In genomic region chr5:76565321-76565720, GRCm38 (mm10) we compare ENCODE assay signal across 9 mouse cellular contexts. TPM values are rescaled to one million over a fixed set of nuclear protein-coding genes. Genes with fewer than 3 reads are reported as not detected.
DNase-seq lines count a peak whose midpoint lies in the region; ATAC-seq and TF ChIP-seq lines count a peak whose summit lies in the region.
"Had no signal": no experiment of that assay in that cellular context is flagged by ENCODE, and none has a peak within 500 bp of the region (broad histone marks: within the 10 kb centered on the region; RNA-seq: fewer than 3 reads in every experiment).

No protein-coding gene starts in this region.

- no peak overlapping the region for H3K9ac ChIP-seq in neural tube, embryonic 15.5 days (replicated peaks)
- H3K9ac ChIP-seq in liver, postnatal 0 days (replicated peaks): no peak overlapping the region
- H3K9ac ChIP-seq: lung, embryonic 15.5 days had no signal

- H3K4me1 ChIP-seq in neural tube, embryonic 15.5 days: no peaks in the 10 kb centered on the region
- H3K4me1 ChIP-seq in embryonic facial prominence, embryonic 10.5 days: no peaks in the 10 kb centered on the region
- no peaks in the 10 kb centered on the region for H3K4me1 ChIP-seq in liver, postnatal 0 days (ENCODE audit: insufficient read depth)
- H3K4me1 ChIP-seq: lung, embryonic 15.5 days had no signal

- no peaks in the 10 kb centered on the region for H3K27me3 ChIP-seq in neural tube, embryonic 15.5 days (replicated peaks)
- H3K27me3 ChIP-seq in embryonic facial prominence, embryonic 10.5 days (replicated peaks; ENCODE audit: low read depth, poor library complexity, severe bottlenecking): no peaks in the 10 kb centered on the region
- H3K27me3 ChIP-seq in liver, postnatal 0 days (ENCODE audit: insufficient read depth, low read length): no peaks in the 10 kb centered on the region
- H3K27me3 ChIP-seq: lung, embryonic 15.5 days had no signal

- TF ChIP-seq EP300 in liver, postnatal 0 days (IDR thresholded peaks at IDR 0.05; ENCODE audit: low read depth): no peak

- H3K4me3 ChIP-seq in neural tube, embryonic 15.5 days (replicated peaks): no peak overlapping the region
- no peak overlapping the region for H3K4me3 ChIP-seq in embryonic facial prominence, embryonic 10.5 days
- no peak overlapping the region for H3K4me3 ChIP-seq in liver, postnatal 0 days (ENCODE audit: low read depth, low read length)
- H3K4me3 ChIP-seq: lung, embryonic 15.5 days had no signal

- no peaks in the 10 kb centered on the region for H3K9me3 ChIP-seq in neural tube, embryonic 15.5 days (replicated peaks)
- no peaks in the 10 kb centered on the region for H3K9me3 ChIP-seq in embryonic facial prominence, embryonic 10.5 days
- H3K9me3 ChIP-seq in liver, postnatal 0 days (ENCODE audit: low read length): no peaks in the 10 kb centered on the region
- H3K9me3 ChIP-seq: lung, embryonic 15.5 days had no signal

- H3K27ac ChIP-seq in neural tube, embryonic 15.5 days (replicated peaks): no peak overlapping the region
- no peak overlapping the region for H3K27ac ChIP-seq in embryonic facial prominence, embryonic 10.5 days (replicated peaks)
- H3K27ac ChIP-seq in liver, postnatal 0 days (ENCODE audit: low read depth): no peak overlapping the region
- H3K27ac ChIP-seq: lung, embryonic 15.5 days had no signal

- 36% methylated on average over 3 of the region's 3 CpGs for WGBS in neural tube, embryonic 15.5 days
- WGBS in embryonic facial prominence, embryonic 10.5 days: 24% methylated on average over 3 of the region's 3 CpGs
- 24% methylated on average over 3 of the region's 3 CpGs for WGBS in liver, postnatal 0 days (ENCODE audit: insufficient replicate concordance)

- peak; percentile 100 for TF ChIP-seq CTCF in liver, postnatal 0 days (IDR thresholded peaks at IDR 0.05; ENCODE audit: low read depth)

- no peak for ATAC-seq in neural tube, embryonic 15.5 days (ENCODE audit: low FRiP score)
- peak; percentile 95 for ATAC-seq in activated CD4-positive, CD25-positive, alpha-beta regulatory T cell, adult 4 months
- 0 out of 2 replicates have a peak, but pooled peaks have one; percentile 40 for ATAC-seq in liver, postnatal 0 days

- H3K36me3 ChIP-seq in neural tube, embryonic 15.5 days: peaks cover 68% of the 10 kb centered on the region
- H3K36me3 ChIP-seq in embryonic facial prominence, embryonic 10.5 days (replicated peaks): peaks cover 92% of the 10 kb centered on the region
- peaks cover 40% of the 10 kb centered on the region for H3K36me3 ChIP-seq in liver, postnatal 0 days (replicated peaks; ENCODE audit: insufficient read depth, low read length)

- no peak overlapping the region for H3K4me2 ChIP-seq in neural tube, embryonic 15.5 days
- no peak overlapping the region for H3K4me2 ChIP-seq in liver, postnatal 0 days (ENCODE audit: low read depth, low read length)
- H3K4me2 ChIP-seq: lung, embryonic 15.5 days had no signal

- peak; percentile 31 for DNase-seq in neural tube, embryonic 10.5 days (ENCODE audit: extremely low spot score, low spot score)
- peak; percentile 69 for DNase-seq in embryonic facial prominence, embryonic 10.5 days (ENCODE audit: low spot score)
- DNase-seq in kidney, adult 8-10 months: peak; percentile 32 to 69
- DNase-seq in liver, postnatal 0 days: peak; percentile 78
- DNase-seq in right cerebral cortex, postnatal 10 days (ENCODE audit: low spot score in 2 of 2): peak; percentile 77 to 78
- DNase-seq in yolk sac, embryonic 10.5 days (ENCODE audit: low spot score): no peak

RNA-seq across cellular contexts. Expression of gene Cep135, which starts 23.2 kb away (rescaled TPM):
- polyA plus RNA-seq in neural tube, embryonic 15.5 days (2015; fragmentation: Nextera tagmentation; extraction: Ambion mirVana): 3.9 and 4.4 TPM in 2 replicates
- 1 to 10 TPM; 4.9 to 6.7 TPM for polyA plus RNA-seq in activated CD4-positive, CD25-positive, alpha-beta regulatory T cell, adult 4 months (2017; shearing (Covaris generic))
- 10.3 and 12.1 TPM in 2 replicates for polyA plus RNA-seq in embryonic facial prominence, embryonic 10.5 days (2016; fragmentation: Nextera tagmentation; extraction: Ambion mirVana)
- polyA plus RNA-seq in liver, postnatal 0 days (2015; fragmentation: Nextera tagmentation; extraction: Ambion mirVana): 2.2 and 2.7 TPM in 2 replicates

RNA-seq across cellular contexts. Expression of gene Exoc1, which starts 36.2 kb away (rescaled TPM):
- polyA plus RNA-seq in neural tube, embryonic 15.5 days (2015; fragmentation: Nextera tagmentation; extraction: Ambion mirVana): 45.9 and 53.9 TPM in 2 replicates
- 10 to 100 TPM; 40.6 to 53.4 TPM for polyA plus RNA-seq in activated CD4-positive, CD25-positive, alpha-beta regulatory T cell, adult 4 months (2017; shearing (Covaris generic))
- polyA plus RNA-seq in embryonic facial prominence, embryonic 10.5 days (2016; fragmentation: Nextera tagmentation; extraction: Ambion mirVana): 42.4 and 44.1 TPM in 2 replicates
- polyA plus RNA-seq in liver, postnatal 0 days (2015; fragmentation: Nextera tagmentation; extraction: Ambion mirVana): 7.0 and 7.2 TPM in 2 replicates
